Mouse (Mus musculus): ENCODE measurements around the gene Pmp22. TPM values are rescaled to one million over a fixed set of nuclear protein-coding genes. Genes with fewer than 3 reads are reported as not detected.

Gene Pmp22
- total RNA-seq, 2 experiments from 2014 or later = 266 to 376 TPM

DNA sequence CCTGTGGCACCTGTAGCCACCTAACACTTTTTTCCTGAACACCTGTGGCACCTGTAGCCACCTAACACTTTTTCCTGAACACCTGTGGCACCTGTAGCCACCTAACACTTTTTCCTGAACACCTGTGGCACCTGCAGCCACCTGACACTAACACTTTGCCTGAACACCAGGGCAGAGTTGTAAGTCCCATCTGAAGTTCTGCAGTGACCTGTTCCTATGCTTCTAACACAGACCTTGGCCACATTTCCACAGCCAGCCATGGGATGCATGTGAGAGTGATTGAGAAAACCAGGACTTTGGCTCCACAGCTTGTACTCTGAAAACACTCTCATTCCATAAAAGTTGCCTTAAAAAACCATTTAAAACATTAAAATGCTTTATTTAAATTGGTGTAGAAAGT lies 32.1 kb downstream of the Pmp22 start:
- no peak for DNase-seq

DNA sequence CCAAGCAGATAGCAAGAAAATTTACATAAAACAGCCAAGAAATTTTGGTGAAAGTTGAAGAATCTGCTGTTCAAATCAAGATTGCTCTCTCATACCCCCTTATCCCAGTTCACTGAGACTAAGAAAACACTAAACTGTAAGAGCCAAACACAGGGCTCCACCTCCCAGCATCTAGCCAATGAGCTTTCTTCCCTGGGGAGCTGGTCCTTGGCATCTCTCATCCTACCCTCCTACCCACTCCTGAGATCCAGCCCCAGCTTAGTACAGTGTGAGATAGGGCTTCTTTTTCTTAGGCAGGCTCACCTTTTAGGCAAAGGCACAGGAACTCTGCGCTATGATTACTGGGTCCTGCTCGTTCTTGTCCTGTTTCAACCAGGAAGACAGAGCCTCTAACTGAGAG lies 34.0 kb downstream of the Pmp22 start:
- no peak for DNase-seq

DNA sequence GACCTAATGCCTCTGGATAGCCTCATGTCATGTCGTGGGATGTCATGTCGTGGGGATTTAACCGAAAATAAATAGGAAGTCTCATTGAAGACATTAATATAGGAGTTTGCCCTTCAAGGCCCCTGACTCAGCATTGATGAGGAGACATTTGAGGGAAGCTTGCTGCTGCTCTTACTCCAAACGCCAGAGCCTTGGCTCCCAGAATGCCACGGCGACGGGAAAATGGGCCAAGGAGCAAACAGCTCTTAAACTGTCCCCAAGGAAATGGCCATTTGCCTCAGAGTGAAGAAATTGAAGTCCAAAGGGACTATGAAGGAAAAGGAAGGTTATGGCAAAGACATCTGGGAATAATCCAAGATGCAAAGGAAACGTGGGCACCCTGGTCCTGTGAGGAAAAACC lies 34.8 kb downstream of the Pmp22 start:
- DNase-seq = no peak

DNA sequence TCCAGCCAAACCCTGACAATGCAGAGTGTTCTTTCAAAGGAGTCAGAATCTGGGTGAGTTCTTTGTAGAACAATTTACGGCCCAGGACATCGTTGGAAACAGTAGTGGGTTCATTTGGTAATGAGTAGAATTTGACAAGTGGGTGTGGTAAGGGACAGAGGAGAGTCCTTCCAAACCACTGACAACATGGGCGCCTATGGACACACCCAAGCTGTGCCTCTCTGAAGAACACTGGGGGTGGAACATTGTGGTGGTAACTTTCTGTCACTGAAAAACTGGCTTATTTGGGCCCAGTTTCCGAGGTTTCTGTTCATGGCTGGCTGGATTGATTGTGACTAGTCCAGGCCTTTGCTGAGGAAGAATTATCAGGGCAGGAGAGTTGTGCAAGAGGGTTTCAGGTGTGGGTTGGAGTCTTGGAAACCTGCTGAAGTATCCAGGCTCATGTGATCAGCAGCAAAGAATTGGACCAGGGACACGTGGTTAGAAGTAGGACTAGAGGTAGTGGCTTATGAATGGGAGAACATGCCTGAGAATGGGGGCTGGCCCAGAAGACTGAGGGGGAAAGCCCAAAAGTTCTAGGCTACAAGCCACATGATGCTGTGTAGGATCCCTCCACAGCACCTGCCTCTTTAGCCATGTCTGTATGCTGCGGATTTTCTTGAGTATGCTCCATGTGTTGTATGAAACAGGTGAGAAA lies 35.4 kb downstream of the Pmp22 start:
- no peak for DNase-seq

DNA sequence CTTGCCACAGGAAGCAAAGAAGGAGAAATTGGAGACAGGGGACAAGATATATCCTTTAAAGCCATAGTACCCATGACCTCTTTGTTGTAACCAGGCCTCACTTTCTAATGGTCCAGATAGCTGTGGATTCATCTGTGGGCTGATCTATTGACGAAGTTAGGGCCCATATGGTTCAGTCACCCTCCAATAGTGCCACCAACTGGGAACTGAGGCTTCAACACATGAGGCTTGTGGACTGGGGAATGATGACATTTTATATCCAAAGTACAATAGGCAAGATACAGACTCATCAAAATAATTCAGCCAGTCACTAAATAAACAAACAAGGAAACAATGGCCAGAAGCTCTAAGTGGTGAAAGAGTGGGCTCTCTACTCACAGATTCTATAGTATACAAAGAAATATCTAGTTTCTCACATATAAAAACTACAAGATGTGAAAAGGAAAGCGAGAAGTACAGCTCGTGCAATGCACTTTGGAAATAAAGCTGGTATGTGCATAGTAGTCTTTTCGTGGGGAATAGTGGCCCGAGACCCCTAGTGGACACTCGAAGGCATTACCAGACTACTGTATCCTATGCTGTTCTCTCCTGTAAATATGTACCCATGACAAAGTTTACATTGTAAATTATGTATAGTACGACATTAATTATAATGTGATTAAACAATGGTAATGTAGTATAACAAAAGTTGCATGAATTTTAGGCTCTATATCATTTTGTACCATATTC lies 36.1 kb downstream of the Pmp22 start:
- no peak for DNase-seq

DNA sequence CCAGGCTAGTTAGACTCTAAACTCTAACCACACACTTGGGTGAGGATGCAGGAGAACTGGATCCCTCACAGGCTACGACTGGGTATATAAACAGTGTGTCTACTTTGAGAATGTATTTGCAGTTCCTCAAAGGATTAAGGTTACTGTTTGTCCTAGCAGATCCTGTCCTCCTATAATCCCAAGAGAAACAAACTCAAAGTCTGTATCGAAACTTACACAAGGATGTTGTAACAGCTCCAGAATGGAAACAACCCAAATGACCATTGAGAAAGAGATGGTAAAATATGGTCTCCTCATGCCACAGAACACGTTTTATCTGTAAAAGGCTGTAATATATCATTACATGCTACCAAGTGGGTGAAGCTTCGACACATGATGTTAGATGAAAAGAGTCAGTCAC lies 39.0 kb downstream of the Pmp22 start:
- DNase-seq = no peak

DNA sequence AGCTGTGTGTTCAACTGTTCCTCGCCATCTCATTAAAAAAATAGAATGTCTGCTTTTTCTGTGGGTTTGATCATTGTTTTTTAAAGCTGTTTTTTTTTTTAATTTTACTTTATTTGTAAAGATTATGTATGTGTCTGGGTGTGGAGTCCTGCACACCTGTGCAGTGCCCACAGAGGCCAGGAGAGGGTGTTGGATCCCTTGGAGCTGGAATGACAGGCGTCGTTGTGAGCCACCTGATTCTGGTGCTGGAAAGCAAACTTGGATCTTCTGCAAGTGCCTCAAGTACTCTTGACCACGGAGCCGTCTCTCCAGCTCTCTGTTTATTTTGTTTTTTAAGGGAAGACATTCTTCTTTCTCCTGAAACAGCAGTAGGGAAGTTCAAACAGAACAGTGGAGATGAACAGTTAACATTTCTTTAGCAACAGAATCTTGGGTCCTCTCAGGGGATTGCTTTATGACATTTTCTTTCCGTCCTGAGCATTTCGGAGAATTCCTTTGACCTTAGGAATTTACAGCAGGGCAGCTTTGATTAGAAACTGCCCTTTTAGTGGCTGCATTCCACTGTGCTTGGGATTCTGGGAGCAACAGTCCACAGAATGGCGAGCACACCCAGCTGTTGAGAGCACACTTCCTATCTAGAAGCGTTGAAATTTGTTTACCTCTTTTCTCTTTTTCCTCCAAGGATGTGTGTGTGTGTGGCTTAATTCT lies 39.9 kb downstream of the Pmp22 start:
- no peak for DNase-seq

DNA sequence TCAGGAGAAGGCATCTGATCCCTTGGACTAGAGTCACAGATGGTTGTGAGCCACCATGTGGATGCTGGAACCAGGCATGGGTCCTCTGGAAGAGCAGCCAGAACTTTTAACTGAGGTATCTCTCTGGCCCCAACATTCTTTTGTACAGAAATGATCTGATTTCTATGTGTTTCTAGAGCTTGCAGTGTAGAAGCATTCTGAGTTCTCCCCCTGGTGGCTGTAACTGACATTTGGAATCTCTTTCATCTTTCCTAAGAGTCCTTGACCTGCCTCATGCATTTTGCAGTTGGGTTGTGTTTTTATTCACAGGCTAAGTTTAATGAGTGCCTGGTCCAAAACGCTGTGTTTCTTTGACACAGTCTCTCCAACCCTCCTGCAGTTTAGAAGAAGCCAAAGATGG lies 43.2 kb downstream of the Pmp22 start:
- no peak for DNase-seq

DNA sequence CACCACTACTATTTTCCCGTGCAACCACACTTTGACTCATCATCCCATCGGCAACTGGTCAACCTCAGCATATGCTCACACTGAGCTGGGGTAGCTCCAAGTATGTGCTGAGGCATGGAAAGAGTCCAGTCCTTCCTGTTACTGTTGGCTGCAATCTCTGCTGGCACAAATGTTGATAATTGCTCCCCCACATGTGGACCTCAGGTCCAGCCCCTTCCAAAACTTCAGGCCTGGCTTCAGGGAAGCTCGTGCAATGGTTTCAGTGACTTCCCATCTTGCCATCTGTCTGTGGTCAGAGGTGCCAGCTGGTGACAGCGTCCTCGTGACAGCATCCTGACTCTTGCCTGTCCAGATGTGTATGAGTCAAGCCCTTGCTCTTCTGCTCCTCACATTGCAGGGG lies 44.8 kb downstream of the Pmp22 start:
- no peak for DNase-seq

DNA sequence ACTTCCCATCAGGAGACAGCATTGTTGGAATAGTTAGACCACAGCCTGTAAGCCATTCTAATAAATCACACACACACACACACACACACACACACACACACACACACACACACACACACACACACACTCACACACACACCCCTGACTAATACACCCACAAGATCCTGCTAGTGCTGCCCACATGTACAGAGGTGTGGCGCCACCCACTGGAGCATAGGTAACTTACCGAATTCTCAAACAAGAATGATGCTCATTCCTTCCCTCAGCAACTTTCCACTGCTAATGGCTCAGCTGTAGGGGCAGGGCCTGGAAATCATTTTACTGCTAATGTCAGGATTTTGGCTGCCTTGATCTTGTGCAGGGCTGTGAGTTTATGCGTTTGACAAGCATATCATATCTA lies 46.5 kb downstream of the Pmp22 start:
- DNase-seq = no peak

DNA sequence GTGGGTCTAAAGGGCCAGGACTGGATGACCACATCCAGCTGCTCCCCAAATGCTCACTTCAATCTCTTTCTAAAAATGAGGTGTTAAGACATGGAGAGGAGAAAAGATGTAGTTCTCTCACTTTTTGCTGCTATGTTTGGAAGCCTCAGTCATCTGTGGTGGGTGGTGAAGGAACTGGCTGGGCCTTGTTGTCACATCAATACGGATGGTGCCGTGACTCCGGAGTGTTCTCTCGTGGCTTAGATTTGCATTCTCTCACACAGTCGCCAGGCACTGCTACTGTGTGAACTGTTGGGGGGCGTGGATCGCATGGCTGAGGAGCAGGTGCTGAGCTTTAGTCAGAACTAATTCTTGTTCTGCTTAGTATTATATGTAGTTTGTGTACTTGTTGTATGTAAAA lies 47.6 kb downstream of the Pmp22 start:
- DNase-seq = no peak

DNA sequence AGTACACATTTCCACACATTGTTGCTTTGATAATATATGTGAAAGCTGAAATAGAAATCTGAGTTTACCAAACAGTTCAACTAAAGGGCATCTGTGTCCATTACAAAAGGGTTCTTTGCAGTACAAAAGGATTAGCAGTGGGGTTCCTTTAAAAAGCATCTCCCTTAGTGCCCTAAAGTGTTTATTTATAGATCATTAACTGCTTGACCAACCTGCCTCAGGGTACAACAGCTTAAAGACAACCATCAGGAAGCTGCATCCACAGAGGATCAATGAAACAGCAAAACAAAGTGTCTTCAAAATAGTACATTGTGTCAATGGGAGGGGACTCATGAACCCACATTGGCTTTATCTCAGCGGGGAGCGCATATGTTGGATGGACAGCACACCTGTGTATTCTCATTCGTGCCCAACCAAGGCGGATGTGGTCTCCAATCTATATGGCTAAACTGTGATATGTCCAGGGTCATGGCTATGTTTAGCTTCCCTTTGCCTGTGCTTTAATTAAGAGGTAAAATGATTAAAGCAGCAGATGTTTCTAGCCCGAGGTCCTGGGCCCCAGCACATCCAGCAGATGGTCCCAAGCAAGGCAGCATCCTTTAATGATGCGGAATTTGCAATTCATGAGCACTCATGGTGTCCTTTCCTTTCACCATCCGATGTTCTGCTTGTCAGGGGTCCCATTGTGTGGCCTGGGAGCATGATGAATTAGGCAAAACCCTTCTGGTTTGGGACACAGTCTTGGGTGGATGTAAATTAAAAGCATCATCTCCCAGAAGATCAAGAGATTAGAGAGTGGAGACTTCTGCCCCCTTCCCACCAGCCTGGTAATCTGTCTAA lies 51.7 kb downstream of the Pmp22 start:
- DNase-seq = no peak

DNA sequence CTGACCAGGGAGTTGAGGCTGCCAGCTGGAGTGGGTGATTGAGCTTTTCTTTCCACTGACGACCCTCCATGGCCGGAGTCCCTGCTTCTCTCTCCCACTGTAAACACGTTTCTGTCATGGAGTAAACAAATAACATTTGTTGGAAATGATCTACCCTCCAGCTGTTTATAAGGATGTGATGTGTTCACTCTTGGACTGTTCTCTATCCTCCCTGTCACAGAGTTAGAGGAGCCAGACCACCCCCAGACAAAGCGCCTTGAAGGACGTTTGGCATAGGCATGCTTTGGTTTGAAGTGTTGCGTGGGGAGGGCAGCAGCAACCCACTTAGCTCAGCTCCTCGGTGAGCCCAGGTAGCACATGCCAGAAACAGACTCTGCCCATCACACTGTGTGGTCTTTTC lies 60.0 kb downstream of the Pmp22 start:
- DNase-seq = no peak

DNA sequence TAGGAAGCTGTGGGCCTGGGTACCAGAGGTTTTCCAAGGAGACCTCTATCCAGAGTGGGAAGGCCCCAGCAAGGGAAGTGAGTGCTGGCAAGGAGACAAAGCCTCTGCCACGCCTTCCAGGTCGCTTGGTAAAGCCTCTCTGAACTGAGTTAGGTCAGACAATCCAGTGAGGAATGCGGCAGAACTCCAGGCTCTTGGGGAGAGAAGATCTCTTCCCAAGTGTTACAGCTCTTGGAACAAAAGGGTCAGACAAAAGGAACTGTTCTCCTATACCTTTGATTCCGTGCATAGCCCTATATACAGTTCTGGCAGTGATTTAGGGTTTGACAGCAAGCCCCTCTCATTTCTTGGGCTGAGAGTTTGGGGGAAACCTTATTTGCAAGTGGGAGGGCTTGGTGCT lies 69.3 kb downstream of the Pmp22 start:
- no peak for DNase-seq

DNA sequence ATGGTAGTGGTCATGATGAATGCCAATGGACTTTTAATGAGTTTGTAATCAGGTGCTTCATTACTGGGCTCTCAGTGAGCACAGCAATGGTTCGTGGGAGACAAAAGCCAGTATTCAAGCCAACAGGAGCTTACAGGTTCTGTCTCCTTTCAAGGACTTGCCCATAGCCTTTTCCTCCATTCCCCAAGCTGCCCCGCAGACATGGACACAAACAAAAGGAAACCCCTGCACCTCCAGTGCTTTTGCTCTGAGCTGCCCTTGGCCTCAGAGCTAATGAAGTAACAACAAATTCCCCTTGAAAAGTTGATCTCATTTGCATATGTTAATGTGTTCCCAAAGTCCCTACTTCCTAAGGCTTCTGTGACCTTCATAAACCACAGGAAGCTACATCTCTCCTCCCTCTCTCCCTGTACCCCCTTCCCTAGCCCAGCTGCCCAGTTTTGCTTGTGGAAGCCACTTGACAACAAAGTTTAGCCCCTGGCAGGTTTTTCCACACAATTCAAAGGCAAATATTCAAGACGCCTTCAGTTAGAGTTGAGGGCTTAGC lies 73.3 kb downstream of the Pmp22 start:
- no peak for DNase-seq

Other genes with a start within 250 kb of the Pmp22 start
- 10 to 100 TPM; 11.3 to 15.2 TPM for gene Tvp23b, start 249.5 kb upstream of the Pmp22 start, total RNA-seq (2021)
- under 1 TPM in 1 of 2 experiments, not detected in 1; 0.59 TPM for gene Cdrt4, start 177.8 kb upstream of the Pmp22 start, total RNA-seq (2021)
- not detected for gene Tekt3, start 67.3 kb upstream of the Pmp22 start, total RNA-seq (2021)